Comparison of ENCODE assay signal across 11 mouse cellular contexts in genomic region chr4:133669652-133670210, GRCm38 (mm10). TPM values are rescaled to one million over a fixed set of nuclear protein-coding genes. Genes with fewer than 3 reads are reported as not detected.
DNase-seq lines count a peak whose midpoint lies in the region; ATAC-seq lines count a peak whose summit lies in the region.
"Had no signal": no experiment of that assay in that cellular context is flagged by ENCODE, and none has a peak within 500 bp of the region (broad histone marks: within the 10 kb centered on the region; RNA-seq: fewer than 3 reads in every experiment).

No protein-coding gene starts in this region.

- no peak overlapping the region for H3K9ac ChIP-seq in kidney, embryonic 14.5 days (ENCODE audit: low read depth, low read length)
- H3K9ac ChIP-seq: limb, embryonic 15.5 days had no signal

- H3K27me3 ChIP-seq in kidney, embryonic 14.5 days (ENCODE audit: control insufficient read depth, insufficient read depth, low read length), result no peaks in the 10 kb centered on the region
- H3K27me3 ChIP-seq: limb, embryonic 15.5 days had no signal

- 59% methylated on average over 6 of the region's 6 CpGs for WGBS in kidney, embryonic 14.5 days

- no peak overlapping the region for H3K4me2 ChIP-seq in kidney, embryonic 14.5 days (replicated peaks; ENCODE audit: low read depth, low read length)

- no peak for ATAC-seq in kidney, embryonic 14.5 days (ENCODE audit: low FRiP score, low TSS enrichment)

- H3K36me3 ChIP-seq in kidney, embryonic 14.5 days (ENCODE audit: control insufficient read depth, insufficient read depth, low read length), result peaks cover 13% of the 10 kb centered on the region

- DNase-seq in adrenal gland, postnatal 10 days, result peak; percentile 38
- no peak for DNase-seq in adrenal gland, postnatal 36 days
- peak; percentile 38 for DNase-seq in kidney, adult 18-20 months
- peak; percentile 53 for DNase-seq in adipocyte (ENCODE audit: low spot score)
- peak; percentile 52 to 68 for DNase-seq in kidney, postnatal 4 days
- no peak for DNase-seq in spleen, adult 18-20 months
- DNase-seq in thymus, postnatal 25 days, result no peak
- DNase-seq: right cerebral cortex, postnatal 25 days had no signal

- no peak overlapping the region for H3K27ac ChIP-seq in kidney, embryonic 14.5 days (ENCODE audit: low read depth, low read length)
- H3K27ac ChIP-seq: limb, embryonic 15.5 days had no signal

- no peak overlapping the region for H3K4me3 ChIP-seq in kidney, embryonic 14.5 days (ENCODE audit: low read length)
- H3K4me3 ChIP-seq: limb, embryonic 15.5 days; myocyte had no signal

- peaks cover 29% of the 10 kb centered on the region for H3K4me1 ChIP-seq in kidney, embryonic 14.5 days (ENCODE audit: control insufficient read depth, insufficient read depth, low read length)

- no peaks in the 10 kb centered on the region for H3K9me3 ChIP-seq in kidney, embryonic 14.5 days (ENCODE audit: control insufficient read depth, low read length)
- H3K9me3 ChIP-seq: limb, embryonic 15.5 days had no signal

RNA-seq across cellular contexts. Expression of gene Pigv, which starts 2.7 kb away (rescaled TPM):
- total RNA-seq in adrenal gland, postnatal 10 days (2021), result 10 to 100 TPM; 11.9 to 18.6 TPM
- total RNA-seq in adrenal gland, postnatal 36 days (2021), result 10 to 100 TPM; 17.7 to 20.8 TPM
- 12.6 and 16.9 TPM in 2 replicates for polyA plus RNA-seq in kidney, embryonic 14.5 days (2014; fragmentation: Nextera tagmentation; extraction: Ambion mirVana)

RNA-seq across cellular contexts. Expression of gene Zdhhc18, which starts 19.8 kb away (rescaled TPM):
- total RNA-seq in adrenal gland, postnatal 10 days (2021), result 10 to 100 TPM; 25.3 to 26.0 TPM
- total RNA-seq in adrenal gland, postnatal 36 days (2021), result 10 to 100 TPM; 15.2 to 24.9 TPM
- polyA plus RNA-seq in kidney, embryonic 14.5 days (2014; fragmentation: Nextera tagmentation; extraction: Ambion mirVana), result 3.0 and 4.2 TPM in 2 replicates

Comparison
In these comparisons a context has a peak if more than half of its experiments do, and no peak if none do; other contexts are left out.
1. DNase-seq: peak in adrenal gland, postnatal 10 days (single experiment), kidney, adult 18-20 months (single experiment), adipocyte (single experiment) and kidney, postnatal 4 days (2 of 2); none in adrenal gland, postnatal 36 days (0 of 2), spleen, adult 18-20 months (0 of 2) and thymus, postnatal 25 days (single experiment).